Mouse (Mus musculus) CH12.LX (cell line): ENCODE results near the gene Mysm1. TPM values are rescaled to one million over a fixed set of nuclear protein-coding genes. Genes with fewer than 3 reads are reported as not detected.

ENCODE experiments used
- CHD2 ChIP-seq: IDR thresholded peaks from 2 replicates; pipeline ENCODE4 v1.6.1; 2011; ENCODE audit warnings: low read length, improper control_type of control experiment
- E2F4 ChIP-seq: IDR thresholded peaks from 2 replicates; pipeline ENCODE4 v1.6.1; 2011; ENCODE audit warnings: low read depth, low read length, improper control_type of control experiment; ENCODE audit not compliant: insufficient replicate concordance
- JUND ChIP-seq: conservative IDR thresholded peaks from 2 replicates; pipeline ENCODE4 v1.6.1; 2011; ENCODE audit warnings: low read depth, low read length, improper control_type of control experiment
- MAX ChIP-seq: IDR thresholded peaks from 2 replicates; pipeline ENCODE4 v1.6.1; 2011; ENCODE audit warnings: low read length, improper control_type of control experiment
- MXI1 ChIP-seq: IDR thresholded peaks from 2 replicates; pipeline ENCODE4 v1.6.1; 2011; ENCODE audit warnings: mild to moderate bottlenecking, low read depth, low read length, improper control_type of control experiment
- NELFE ChIP-seq: IDR thresholded peaks from 2 replicates; pipeline ENCODE4 v1.6.1; 2011; ENCODE audit warnings: low read depth, low read length, improper control_type of control experiment
- NRF1 ChIP-seq: IDR thresholded peaks from 2 replicates; pipeline ENCODE4 v1.6.1; 2014; ENCODE audit warnings: low read depth, mild to moderate bottlenecking, inconsistent platforms, low read length, improper control_type of control experiment, moderate library complexity
- PAX5 ChIP-seq: IDR thresholded peaks from 2 replicates; pipeline ENCODE4 v1.6.1; 2012; ENCODE audit warnings: low read length, inconsistent platforms, mixed read lengths
- POLR2A ChIP-seq: IDR thresholded peaks from 2 replicates; pipeline ENCODE4 v1.6.1; 2011; ENCODE audit warnings: low read depth, mild to moderate bottlenecking, improper control_type of control experiment, low read length
- RAD21 ChIP-seq: IDR thresholded peaks from 2 replicates; pipeline ENCODE4 v1.6.1; 2011; ENCODE audit warnings: low read depth, mild to moderate bottlenecking, low read length, improper control_type of control experiment, moderate library complexity
- SIN3A ChIP-seq: IDR thresholded peaks from 2 replicates; pipeline ENCODE4 v1.6.1; 2012; ENCODE audit warnings: low read length, improper control_type of control experiment, inconsistent platforms
- UBTF ChIP-seq: IDR thresholded peaks from 2 replicates; pipeline ENCODE4 v1.6.1; 2012; ENCODE audit warnings: low read depth, mild to moderate bottlenecking, inconsistent platforms, low read length, improper control_type of control experiment, moderate library complexity
- USF1 ChIP-seq: IDR thresholded peaks from 2 replicates; pipeline ENCODE4 v1.6.1; 2014; ENCODE audit warnings: low read depth, mild to moderate bottlenecking, inconsistent platforms, low read length, improper control_type of control experiment
- USF2 ChIP-seq: conservative IDR thresholded peaks from 2 replicates; pipeline ENCODE4 v1.6.1; 2011; ENCODE audit warnings: low read depth, low read length, improper control_type of control experiment
- ZNF384 ChIP-seq: IDR thresholded peaks from 2 replicates; pipeline ENCODE4 v1.6.1; 2012; ENCODE audit warnings: low read depth, low read length, improper control_type of control experiment, inconsistent platforms
- polyA plus RNA-seq: library from polyadenylated mRNA; unstranded; fragments of >175 nt; gene quantifications from 2 replicates; pipeline ENCODE4 v1.2.1, GENCODE M21; 2012; ENCODE audit warnings: low read depth; ENCODE audit not compliant: insufficient read length
- total RNA-seq, 2 experiments: library from RNA; depleted of rRNA; stranded (reverse); fragments of 300-350 nt in 1 of 2; fragments of >200 nt in 1 of 2; gene quantifications; 2 replicates each; pipeline ENCODE4 v1.2.3; 2012 to 2014

Mysm1 gene
- total and polyA plus RNA-seq, 3 experiments: 11.5 to 15.3 (median 13.7) TPM

DNA sequence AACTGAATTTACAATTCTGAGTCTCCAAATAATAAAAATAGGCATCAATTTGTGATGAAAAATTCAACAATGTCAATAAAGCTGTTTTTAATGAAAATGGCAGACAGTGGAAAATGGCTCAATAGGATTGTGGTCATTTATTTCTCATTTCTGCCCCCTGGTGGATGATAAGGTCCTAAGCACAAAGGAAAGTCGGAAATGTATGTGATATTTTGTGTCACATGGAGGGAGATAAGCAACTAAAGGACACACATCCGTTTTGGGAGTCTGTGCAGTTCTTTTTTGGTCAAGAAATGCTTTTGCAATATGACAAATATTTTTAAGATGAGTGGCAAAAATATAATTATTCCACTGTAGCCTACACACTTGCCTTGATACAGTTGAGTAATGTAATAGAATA, 78.2 kb downstream of the Mysm1 start (continued):
- TF ChIP-seq USF1: no peak
- TF ChIP-seq NRF1: no peak
- TF ChIP-seq NELFE: no peak
- no peak for TF ChIP-seq SIN3A
- TF ChIP-seq MAX: 0 out of 2 replicates have a peak, but pooled peaks have one; percentile 52
- TF ChIP-seq MXI1: no peak
- no peak for TF ChIP-seq USF2
- peak; percentile 60 for TF ChIP-seq RAD21
- TF ChIP-seq POLR2A: no peak
- TF ChIP-seq E2F4: no peak
- no peak for TF ChIP-seq CHD2
- TF ChIP-seq PAX5: no peak
- TF ChIP-seq UBTF: no peak
- no peak for TF ChIP-seq JUND
- TF ChIP-seq ZNF384: no peak

Other genes with a start within 250 kb of the Mysm1 start
- 0.08 and 0.47 TPM in 2 replicates for gene Tek, start 239.8 kb downstream of the Mysm1 start, total RNA-seq (2012; rRNA removed)
- 0.17 and 0.23 TPM in 2 replicates for gene Tek, start 239.8 kb downstream of the Mysm1 start, total RNA-seq (2014; rRNA removed)
- gene Tek, start 239.8 kb downstream of the Mysm1 start, polyA plus RNA-seq: 0.06 TPM in 1 of 2 replicates, not detected in the other
- gene Eqtn, start 50.3 kb downstream of the Mysm1 start, total RNA-seq (2012; rRNA removed): not detected in 2 replicates
- gene Eqtn, start 50.3 kb downstream of the Mysm1 start, total RNA-seq (2014; rRNA removed): 0.23 TPM in 1 of 2 replicates, not detected in the other
- 0.50 and 0.52 TPM in 2 replicates for gene Eqtn, start 50.3 kb downstream of the Mysm1 start, polyA plus RNA-seq
- gene Jun, start 73.1 kb upstream of the Mysm1 start, total RNA-seq (2012; rRNA removed): 14.4 and 15.0 TPM in 2 replicates
- gene Jun, start 73.1 kb upstream of the Mysm1 start, total RNA-seq (2014; rRNA removed): 6.1 and 7.2 TPM in 2 replicates
- 10.4 and 11.1 TPM in 2 replicates for gene Jun, start 73.1 kb upstream of the Mysm1 start, polyA plus RNA-seq